Mouse (Mus musculus) T-helper 2 cell (primary cell): ENCODE data around the gene Emilin2.

Experiments used
- in situ Hi-C: fragments of 300-600 bp; cut with MboI, MseI; formaldehyde crosslinking; loops from one replicate; pipeline ENCODE4 v1.15.1; 2025; ENCODE audit warnings: high pct_unique_total_duplicates

Gene Emilin2

GRCm38 (mm10) chr17:71204809-71205091, 107.0 kb downstream of the Emilin2 start:
- in situ Hi-C loops: loop anchor here (5.0 kb wide), 1 partner anchor 37 kb away; no protein-coding TSS in a partner anchor

- in situ Hi-C loops: loop anchor here (5.0 kb wide), 1 partner anchor 37 kb away; no protein-coding TSS in a partner anchor
These were observed 107.6 kb downstream of the Emilin2 start for GRCm38 (mm10) chr17:71203998-71204808.
